Mouse (Mus musculus): ENCODE results near the gene Gm6525. TPM values are rescaled to one million over a fixed set of nuclear protein-coding genes. Genes with fewer than 3 reads are reported as not detected.
A peak's percentile ranks its signal among the peaks of the same experiment; 100 is the strongest.

The Gm6525 gene
- total and polyA plus RNA-seq, 2 experiments from 2014 or later = 0.22 to 0.38 TPM

GRCm38 (mm10) chr3:84207366-84207765, 33.5 kb downstream of the Gm6525 start:
- WGBS = 38% methylated on average over 2 of the region's 2 CpGs
- Histone ChIP-seq H3K9ac (replicated peaks; ENCODE audit: low read depth, low read length) (no peak overlapping the region), H3K27ac (ENCODE audit: low read depth) (no peak overlapping the region)

GRCm38 (mm10) chr3:84208475-84208874, 34.6 kb downstream of the Gm6525 start:
- H3K27me3 ChIP-seq (ENCODE audit: control insufficient read depth, insufficient read depth, low read length) = no peaks in the 10 kb centered on the region
- ATAC-seq (ENCODE audit: insufficient read depth, low read depth) = no peak
- no peak overlapping the region for H3K4me2 ChIP-seq (ENCODE audit: low read depth, low read length)
- 91% methylated on average over 7 of the region's 7 CpGs for WGBS
- no peak overlapping the region for H3K27ac ChIP-seq (ENCODE audit: low read depth)
- no peak for DNase-seq (ENCODE audit: low spot score)
- no peaks in the 10 kb centered on the region for H3K36me3 ChIP-seq (replicated peaks; ENCODE audit: control insufficient read depth, insufficient read depth, low read length)
- H3K4me1 ChIP-seq (ENCODE audit: control insufficient read depth, insufficient read depth) = no peaks in the 10 kb centered on the region
- no peak overlapping the region for H3K9ac ChIP-seq (replicated peaks; ENCODE audit: low read depth, low read length)
- no peak for TF ChIP-seq CTCF (IDR thresholded peaks at IDR 0.05; ENCODE audit: low read depth)
- TF ChIP-seq EP300 (IDR thresholded peaks at IDR 0.05; ENCODE audit: low read depth) = no peak
- H3K9me3 ChIP-seq (replicated peaks; ENCODE audit: control insufficient read depth, low read length) = no peaks in the 10 kb centered on the region
- no peak overlapping the region for H3K4me3 ChIP-seq (ENCODE audit: low read depth, low read length)

More at GRCm38 (mm10) chr3:84207366-84207765, 33.5 kb downstream of the Gm6525 start:
- no peaks in the 10 kb centered on the region for H3K4me1 ChIP-seq (ENCODE audit: control insufficient read depth, insufficient read depth)
- H3K9me3 ChIP-seq (replicated peaks; ENCODE audit: control insufficient read depth, low read length) = no peaks in the 10 kb centered on the region
- H3K4me2 ChIP-seq (ENCODE audit: low read depth, low read length) = no peak overlapping the region
- ATAC-seq (ENCODE audit: insufficient read depth, low read depth) = no peak
- no peaks in the 10 kb centered on the region for H3K36me3 ChIP-seq (replicated peaks; ENCODE audit: control insufficient read depth, insufficient read depth, low read length)
- TF ChIP-seq EP300 (IDR thresholded peaks at IDR 0.05; ENCODE audit: low read depth) (no peak), CTCF (IDR thresholded peaks at IDR 0.05; ENCODE audit: low read depth) (no peak)
- DNase-seq (ENCODE audit: low spot score) = no peak
- no peak overlapping the region for H3K4me3 ChIP-seq (ENCODE audit: low read depth, low read length)
- H3K27me3 ChIP-seq (ENCODE audit: control insufficient read depth, insufficient read depth, low read length) = no peaks in the 10 kb centered on the region

- WGBS = 80% methylated on average over 7 of the region's 7 CpGs
- no peak for DNase-seq (ENCODE audit: low spot score)
- no peak overlapping the region for H3K27ac ChIP-seq (ENCODE audit: low read depth)
- TF ChIP-seq EP300 (IDR thresholded peaks at IDR 0.05; ENCODE audit: low read depth) (no peak), CTCF (IDR thresholded peaks at IDR 0.05; ENCODE audit: low read depth) (no peak)
- H3K4me1 ChIP-seq (ENCODE audit: control insufficient read depth, insufficient read depth) = no peaks in the 10 kb centered on the region
- no peak overlapping the region for H3K4me2 ChIP-seq (ENCODE audit: low read depth, low read length)
- no peak for ATAC-seq (ENCODE audit: insufficient read depth, low read depth)
- H3K4me3 ChIP-seq (ENCODE audit: low read depth, low read length) = no peak overlapping the region
- H3K9ac ChIP-seq (replicated peaks; ENCODE audit: low read depth, low read length) = no peak overlapping the region
- no peaks in the 10 kb centered on the region for H3K9me3 ChIP-seq (replicated peaks; ENCODE audit: control insufficient read depth, low read length)
- no peaks in the 10 kb centered on the region for H3K36me3 ChIP-seq (replicated peaks; ENCODE audit: control insufficient read depth, insufficient read depth, low read length)
- H3K27me3 ChIP-seq (ENCODE audit: control insufficient read depth, insufficient read depth, low read length) = no peaks in the 10 kb centered on the region
Observed at GRCm38 (mm10) chr3:84208917-84209513, 35.1 kb downstream of the Gm6525 start.

GRCm38 (mm10) chr3:84211340-84211875, 37.5 kb downstream of the Gm6525 start:
- ATAC-seq (ENCODE audit: insufficient read depth, low read depth) (no peak), DNase-seq (ENCODE audit: low spot score) (no peak)
- Histone ChIP-seq H3K4me2 (ENCODE audit: low read depth, low read length) (no peak overlapping the region), H3K4me3 (ENCODE audit: low read depth, low read length) (no peak overlapping the region), H3K4me1 (ENCODE audit: control insufficient read depth, insufficient read depth) (no peaks in the 10 kb centered on the region), H3K27ac (ENCODE audit: low read depth) (no peak overlapping the region), H3K9me3 (replicated peaks; ENCODE audit: control insufficient read depth, low read length) (no peaks in the 10 kb centered on the region), H3K9ac (replicated peaks; ENCODE audit: low read depth, low read length) (no peak overlapping the region), H3K27me3 (ENCODE audit: control insufficient read depth, insufficient read depth, low read length) (no peaks in the 10 kb centered on the region), H3K36me3 (replicated peaks; ENCODE audit: control insufficient read depth, insufficient read depth, low read length) (no peaks in the 10 kb centered on the region)
- WGBS = 82% methylated on average over 7 of the region's 7 CpGs
- no peak for TF ChIP-seq EP300 (IDR thresholded peaks at IDR 0.05; ENCODE audit: low read depth)
- no peak for TF ChIP-seq CTCF (IDR thresholded peaks at IDR 0.05; ENCODE audit: low read depth)

- no peaks in the 10 kb centered on the region for H3K36me3 ChIP-seq (replicated peaks; ENCODE audit: control insufficient read depth, insufficient read depth, low read length)
- ATAC-seq (ENCODE audit: insufficient read depth, low read depth) = no peak
- H3K9ac ChIP-seq (replicated peaks; ENCODE audit: low read depth, low read length) = no peak overlapping the region
- no peak overlapping the region for H3K4me2 ChIP-seq (ENCODE audit: low read depth, low read length)
- no peak overlapping the region for H3K4me3 ChIP-seq (ENCODE audit: low read depth, low read length)
- H3K27ac ChIP-seq (ENCODE audit: low read depth) = no peak overlapping the region
- DNase-seq (ENCODE audit: low spot score) = no peak
- 69% methylated on average over 6 of the region's 6 CpGs for whole genome bisulfite sequencing
- H3K4me1 ChIP-seq (ENCODE audit: control insufficient read depth, insufficient read depth) = no peaks in the 10 kb centered on the region
- no peaks in the 10 kb centered on the region for H3K27me3 ChIP-seq (ENCODE audit: control insufficient read depth, insufficient read depth, low read length)
- TF ChIP-seq CTCF (IDR thresholded peaks at IDR 0.05; ENCODE audit: low read depth) (no peak), EP300 (IDR thresholded peaks at IDR 0.05; ENCODE audit: low read depth) (no peak)
- no peaks in the 10 kb centered on the region for H3K9me3 ChIP-seq (replicated peaks; ENCODE audit: control insufficient read depth, low read length)
Observed at GRCm38 (mm10) chr3:84214501-84214900, 40.6 kb downstream of the Gm6525 start.

- Histone ChIP-seq H3K27ac (ENCODE audit: low read depth) (no peak overlapping the region), H3K9me3 (replicated peaks; ENCODE audit: control insufficient read depth, low read length) (no peaks in the 10 kb centered on the region), H3K4me2 (ENCODE audit: low read depth, low read length) (no peak overlapping the region), H3K9ac (replicated peaks; ENCODE audit: low read depth, low read length) (no peak overlapping the region), H3K4me1 (ENCODE audit: control insufficient read depth, insufficient read depth) (peaks cover 6% of the 10 kb centered on the region; the same call in 1 of the 2 replicates), H3K4me3 (ENCODE audit: low read depth, low read length) (no peak overlapping the region), H3K27me3 (ENCODE audit: control insufficient read depth, insufficient read depth, low read length) (no peaks in the 10 kb centered on the region), H3K36me3 (replicated peaks; ENCODE audit: control insufficient read depth, insufficient read depth, low read length) (no peaks in the 10 kb centered on the region)
- TF ChIP-seq CTCF (IDR thresholded peaks at IDR 0.05; ENCODE audit: low read depth) (no peak), EP300 (IDR thresholded peaks at IDR 0.05; ENCODE audit: low read depth) (no peak)
- ATAC-seq (ENCODE audit: insufficient read depth, low read depth) (peak; percentile 33; the same call in 1 of the 2 replicates), DNase-seq (ENCODE audit: low spot score) (no peak)
- 49% methylated on average over 9 of the region's 9 CpGs for WGBS
Observed at GRCm38 (mm10) chr3:84215253-84215652, 41.3 kb downstream of the Gm6525 start.
